Mouse (Mus musculus) hindbrain, embryonic 11.5 days (tissue): ENCODE data around the gene Helz. TPM values are rescaled to one million over a fixed set of nuclear protein-coding genes. Genes with fewer than 3 reads are reported as not detected.

ENCODE experiments used
- ATAC-seq: fragments of 200-750 bp; cut with Nextera tagmentation; 2 replicates; pipeline ENCODE4 v1.8.0; 2017; ENCODE audit warnings: mild to moderate bottlenecking, moderate TSS enrichment, moderate library complexity; ENCODE audit not compliant: low FRiP score
- DNase-seq: peaks from one replicate; pipeline ENCODE4 v3.0.0-alpha.2; 2015; ENCODE audit warnings: low spot score
- H3K27ac ChIP-seq: fragments of 300-500 bp; sonication (generic); 2 replicates; pipeline ENCODE4 v1.5.1; 2014; ENCODE audit warnings: mild to moderate bottlenecking, low read depth, low read length
- H3K27me3 ChIP-seq: fragments of 300-500 bp; sonication (generic); 2 replicates; pipeline ENCODE4 v1.6.1; 2014; ENCODE audit warnings: mild to moderate bottlenecking, low read length, moderate library complexity, mixed read lengths; ENCODE audit not compliant: control insufficient read depth, insufficient read depth
- H3K36me3 ChIP-seq: fragments of 300-500 bp; sonication (generic); 2 replicates; pipeline ENCODE4 v1.6.1; 2014; ENCODE audit warnings: mild to moderate bottlenecking, low read length, moderate library complexity, mixed read lengths; ENCODE audit not compliant: control insufficient read depth, insufficient read depth
- H3K4me1 ChIP-seq: fragments of 300-500 bp; sonication (generic); replicated peaks from 2 replicates; pipeline ENCODE4 v1.6.1; 2014; ENCODE audit warnings: low read length, mixed read lengths; ENCODE audit not compliant: control insufficient read depth, insufficient read depth
- H3K4me2 ChIP-seq: fragments of 300-500 bp; sonication (generic); replicated peaks from 2 replicates; pipeline ENCODE4 v1.6.1; 2014; ENCODE audit warnings: mild to moderate bottlenecking, low read depth, low read length
- H3K4me3 ChIP-seq: fragments of 300-500 bp; sonication (generic); 2 replicates; pipeline ENCODE4 v1.5.1; 2014; ENCODE audit warnings: low read depth, low read length
- H3K9ac ChIP-seq: fragments of 300-500 bp; sonication (generic); 2 replicates; pipeline ENCODE4 v1.6.1; 2014; ENCODE audit warnings: low read depth, low read length
- H3K9me3 ChIP-seq: fragments of 300-500 bp; sonication (generic); 2 replicates; pipeline ENCODE4 v1.6.1; 2016; ENCODE audit warnings: low read length; ENCODE audit not compliant: control insufficient read depth
- WGBS: fragments of 180-500 bp; shearing (Covaris S2); extraction: QIAGEN DNeasy Blood & Tissue Kit; methylation state at CpG from one replicate; pipeline ENCODE4 v1.1.7; 2014; 5-methylcytosine and 5-hydroxymethylcytosine counted together
- polyA plus RNA-seq: library from polyadenylated mRNA; unstranded; fragments of >200 nt; fragmentation: Nextera tagmentation; extraction: Ambion mirVana; gene quantifications from 2 replicates; pipeline ENCODE4 v1.2.1, GENCODE M21; 2014

Gene Helz
- polyA plus RNA-seq, 1 experiment from 2014 or later, result 22.6 TPM

DNA sequence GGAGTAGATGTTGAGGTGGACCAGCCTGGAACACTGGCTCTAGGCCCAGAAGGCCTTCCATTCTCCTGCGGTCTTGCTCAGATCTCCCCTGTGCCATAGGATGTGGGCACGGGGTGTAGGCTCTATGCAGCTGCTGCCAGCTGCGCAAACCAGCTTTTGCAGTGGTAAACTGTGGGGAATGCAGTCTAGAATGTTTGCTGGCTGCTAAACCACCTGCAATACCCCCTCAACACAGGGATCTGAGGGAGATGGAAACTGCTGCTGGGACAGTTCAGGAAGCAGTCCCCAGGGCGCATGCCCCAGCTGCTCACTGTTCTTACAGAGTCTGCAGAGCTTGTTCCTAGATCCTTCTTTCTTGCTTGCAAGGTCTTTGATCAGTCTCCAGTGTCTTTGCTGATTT lies 96.7 kb downstream of the Helz start:
- H3K9ac ChIP-seq, result no peak overlapping the region
- no peak overlapping the region for H3K4me2 ChIP-seq
- no peak overlapping the region for H3K4me3 ChIP-seq
- DNase-seq (no peak), ATAC-seq (no peak)
- H3K9me3 ChIP-seq, result no peaks in the 10 kb centered on the region
- 93% methylated on average over 4 of the region's 4 CpGs for WGBS
- no peaks in the 10 kb centered on the region; the same call in 1 of the 2 replicates for H3K4me1 ChIP-seq
- no peak overlapping the region for H3K27ac ChIP-seq
- no peaks in the 10 kb centered on the region for H3K36me3 ChIP-seq
- no peaks in the 10 kb centered on the region for H3K27me3 ChIP-seq

DNA sequence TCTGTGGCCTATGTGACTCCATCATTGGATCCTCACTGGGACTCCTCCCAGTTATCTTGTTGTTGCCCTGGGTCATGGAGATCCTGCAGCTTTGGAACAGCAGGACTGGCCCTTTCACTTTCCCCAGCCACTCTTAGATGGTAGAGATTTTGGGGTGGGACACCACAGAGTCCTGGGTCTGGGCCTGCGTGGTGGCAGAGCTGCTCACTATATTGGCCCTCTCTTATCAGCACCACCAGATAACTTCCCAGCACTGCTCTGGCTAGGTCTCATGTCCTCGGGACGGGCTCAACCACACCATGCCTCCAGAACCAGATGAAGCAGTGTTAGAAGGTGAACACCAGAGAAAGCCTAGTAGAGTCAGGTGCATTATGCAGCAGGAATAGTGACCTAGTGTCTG lies 99.6 kb downstream of the Helz start:
- no peak for ATAC-seq
- no peaks in the 10 kb centered on the region for H3K36me3 ChIP-seq

DNA sequence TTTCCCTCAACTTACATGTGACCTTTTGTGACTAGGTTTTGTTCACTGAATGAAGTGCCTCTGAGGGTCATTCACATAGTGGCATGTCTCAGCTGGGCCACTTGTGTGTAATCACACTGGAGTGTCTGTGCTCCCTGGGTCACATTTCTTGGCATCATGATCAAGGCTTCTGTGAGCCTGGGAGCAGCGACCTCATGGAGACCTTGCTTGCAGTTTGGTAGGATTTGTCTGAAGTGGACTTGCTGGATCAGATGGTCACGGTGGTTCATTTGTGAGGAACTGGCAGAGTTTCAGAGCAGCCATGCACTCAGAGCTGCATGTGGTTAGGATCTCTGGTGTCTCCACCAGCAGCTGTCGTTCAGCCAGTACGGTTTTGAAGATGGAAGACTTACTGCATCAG lies 100.9 kb downstream of the Helz start:
- DNase-seq, result no peak
- H3K36me3 ChIP-seq, result no peaks in the 10 kb centered on the region

More for the DNA sequence above, 99.6 kb downstream of the Helz start:
- H3K4me3 ChIP-seq, result no peak overlapping the region
- H3K27ac ChIP-seq, result no peak overlapping the region
- no peak for DNase-seq
- 92% methylated on average over 3 of the region's 3 CpGs for WGBS
- H3K9ac ChIP-seq, result no peak overlapping the region
- H3K4me2 ChIP-seq, result no peak overlapping the region
- H3K4me1 ChIP-seq, result no peaks in the 10 kb centered on the region; the same call in 1 of the 2 replicates
- H3K9me3 ChIP-seq, result no peaks in the 10 kb centered on the region
- H3K27me3 ChIP-seq, result no peaks in the 10 kb centered on the region

DNA sequence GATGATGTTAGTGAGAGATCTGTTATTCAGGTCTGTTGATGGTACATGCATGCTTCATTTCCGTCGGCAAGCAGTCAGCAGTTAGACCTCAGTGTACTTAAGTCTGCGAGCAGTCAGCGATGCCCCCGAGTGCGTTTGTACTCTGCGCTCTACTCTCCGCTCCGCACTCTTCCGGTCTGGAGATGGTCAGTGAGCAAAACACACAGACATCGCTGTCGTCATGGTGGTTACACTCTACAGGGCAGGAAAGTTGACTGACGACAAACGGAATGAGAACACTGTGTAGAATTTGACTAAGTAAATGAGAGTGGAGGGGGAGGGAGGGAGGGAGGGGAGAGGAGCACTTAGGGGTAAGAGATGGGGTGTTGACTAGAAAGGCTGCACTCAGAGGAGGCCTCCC lies 101.7 kb downstream of the Helz start:
- ATAC-seq (no peak), DNase-seq (no peak)
- Histone ChIP-seq H3K27me3 (no peaks in the 10 kb centered on the region), H3K4me3 (no peak overlapping the region), H3K4me1 (no peaks in the 10 kb centered on the region; the same call in 1 of the 2 replicates), H3K36me3 (no peaks in the 10 kb centered on the region), H3K9ac (no peak overlapping the region), H3K9me3 (no peaks in the 10 kb centered on the region), H3K27ac (no peak overlapping the region), H3K4me2 (no peak overlapping the region)
- 96% methylated on average over 14 of the region's 14 CpGs for WGBS

More for the DNA sequence above, 100.9 kb downstream of the Helz start:
- Histone ChIP-seq H3K27me3 (no peaks in the 10 kb centered on the region), H3K4me1 (no peaks in the 10 kb centered on the region; the same call in 1 of the 2 replicates), H3K4me3 (no peak overlapping the region), H3K9ac (no peak overlapping the region), H3K4me2 (no peak overlapping the region), H3K9me3 (no peaks in the 10 kb centered on the region), H3K27ac (no peak overlapping the region)
- WGBS, result 86% methylated on average over 4 of the region's 4 CpGs
- no peak for ATAC-seq

DNA sequence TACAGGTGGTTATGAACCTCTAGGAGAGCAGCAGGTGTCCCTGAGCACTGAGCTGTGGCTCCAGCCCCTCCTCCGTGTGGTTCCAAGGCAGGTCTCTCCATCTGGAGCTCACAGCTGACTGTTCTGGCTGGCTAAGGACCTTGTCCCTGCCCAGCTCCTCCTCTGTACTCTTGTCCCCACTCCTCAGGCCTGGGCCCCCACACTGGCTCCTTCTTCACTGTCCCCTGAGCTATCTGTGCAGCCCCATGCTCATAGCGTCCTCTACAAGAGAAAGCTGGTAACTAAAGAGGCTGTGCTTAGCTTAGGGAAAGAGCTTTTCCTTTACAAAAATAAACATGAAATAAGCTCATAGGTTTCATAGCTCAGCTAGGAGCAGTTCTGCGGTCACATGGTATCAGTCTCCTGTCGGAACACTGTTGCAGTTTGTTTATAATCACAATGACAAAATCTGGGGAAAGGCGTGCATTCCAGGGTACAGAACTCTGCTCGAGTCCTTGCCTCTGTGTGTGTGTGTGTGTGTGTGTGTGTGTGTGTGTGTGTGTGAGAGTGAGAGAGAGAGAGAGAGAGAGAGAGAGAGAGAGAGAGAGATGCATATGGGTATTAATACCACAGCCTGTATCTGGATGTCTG lies 102.8 kb downstream of the Helz start:
- DNase-seq, result no peak
- Histone ChIP-seq H3K4me3 (no peak overlapping the region), H3K27me3 (no peaks in the 10 kb centered on the region), H3K4me2 (no peak overlapping the region), H3K9ac (no peak overlapping the region), H3K36me3 (no peaks in the 10 kb centered on the region), H3K4me1 (no peaks in the 10 kb centered on the region), H3K27ac (no peak overlapping the region), H3K9me3 (no peaks in the 10 kb centered on the region)
- WGBS, result 86% methylated on average over 6 of the region's 6 CpGs
- ATAC-seq, result no peak

DNA sequence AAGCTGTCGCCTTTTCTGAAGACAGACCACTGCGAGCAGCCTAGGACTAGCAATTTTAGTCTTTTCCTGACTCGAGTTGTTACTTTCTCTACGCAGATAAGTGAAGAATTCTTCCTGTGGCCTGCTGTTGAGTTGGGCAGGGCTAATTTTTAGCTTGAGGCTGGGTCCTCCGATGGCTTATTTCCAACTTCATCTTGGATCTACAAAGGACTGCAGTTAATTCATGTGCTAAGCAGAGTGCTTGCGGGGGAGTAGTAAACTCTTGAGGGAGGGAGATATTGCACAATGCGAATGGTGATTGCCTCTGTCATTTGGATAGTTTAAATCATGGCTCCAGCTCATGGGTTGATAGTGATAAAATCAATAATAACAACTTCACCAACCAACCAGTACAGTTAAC lies 103.7 kb downstream of the Helz start:
- no peaks in the 10 kb centered on the region for H3K4me1 ChIP-seq
- no peak for DNase-seq
- H3K9ac ChIP-seq, result no peak overlapping the region
- no peaks in the 10 kb centered on the region for H3K27me3 ChIP-seq
- no peak overlapping the region for H3K27ac ChIP-seq
- H3K4me3 ChIP-seq, result no peak overlapping the region
- 93% methylated on average over 7 of the region's 7 CpGs for WGBS
- no peaks in the 10 kb centered on the region for H3K36me3 ChIP-seq
- no peaks in the 10 kb centered on the region for H3K9me3 ChIP-seq
- ATAC-seq, result no peak
- H3K4me2 ChIP-seq, result no peak overlapping the region

DNA sequence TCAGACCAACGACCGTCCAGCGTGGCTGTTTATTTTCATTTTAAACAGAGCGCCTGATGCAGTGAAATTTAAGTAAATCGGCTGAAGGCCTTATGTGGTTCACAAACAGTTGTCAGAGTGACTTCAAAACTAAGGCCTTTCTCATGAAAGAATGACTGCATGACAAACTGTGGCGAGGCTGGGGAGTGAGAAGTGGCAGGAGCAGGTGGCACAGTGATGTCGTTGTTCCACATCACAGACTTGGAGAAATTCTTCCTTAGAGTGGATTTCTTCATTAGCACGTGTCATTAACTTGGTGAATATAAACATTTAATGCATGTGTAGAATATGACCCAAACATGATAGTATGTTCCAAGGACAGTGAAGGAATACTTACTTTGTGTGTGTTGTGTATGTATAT lies 104.4 kb downstream of the Helz start:
- DNase-seq (no peak), ATAC-seq (no peak)
- Histone ChIP-seq H3K4me1 (no peaks in the 10 kb centered on the region), H3K36me3 (no peaks in the 10 kb centered on the region), H3K27ac (no peak overlapping the region), H3K4me2 (no peak overlapping the region), H3K9me3 (no peaks in the 10 kb centered on the region), H3K9ac (no peak overlapping the region), H3K4me3 (no peak overlapping the region), H3K27me3 (no peaks in the 10 kb centered on the region)
- 84% methylated on average over 8 of the region's 8 CpGs for WGBS

DNA sequence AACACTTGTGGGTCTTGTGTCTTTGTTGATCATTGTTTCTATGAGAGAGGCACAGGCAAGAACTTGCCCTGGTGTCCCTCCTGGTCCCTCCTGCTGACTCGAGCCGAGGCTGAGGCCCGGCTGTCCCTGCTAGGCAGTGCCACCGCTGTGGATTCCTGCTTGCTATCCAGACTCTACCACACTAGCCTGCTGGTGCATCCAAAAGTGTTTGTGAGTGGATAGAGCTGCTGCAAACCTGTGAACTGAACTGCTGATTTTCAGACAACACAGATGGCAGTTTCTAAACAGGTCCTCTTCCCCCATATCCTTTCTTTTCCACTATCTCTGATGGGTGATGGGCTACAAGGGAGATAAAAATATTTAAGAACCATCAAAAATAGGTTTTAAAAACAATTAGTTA lies 107.8 kb downstream of the Helz start:
- H3K9me3 ChIP-seq, result no peaks in the 10 kb centered on the region
- ATAC-seq, result no peak
- 88% methylated on average over 4 of the region's 4 CpGs for WGBS

DNA sequence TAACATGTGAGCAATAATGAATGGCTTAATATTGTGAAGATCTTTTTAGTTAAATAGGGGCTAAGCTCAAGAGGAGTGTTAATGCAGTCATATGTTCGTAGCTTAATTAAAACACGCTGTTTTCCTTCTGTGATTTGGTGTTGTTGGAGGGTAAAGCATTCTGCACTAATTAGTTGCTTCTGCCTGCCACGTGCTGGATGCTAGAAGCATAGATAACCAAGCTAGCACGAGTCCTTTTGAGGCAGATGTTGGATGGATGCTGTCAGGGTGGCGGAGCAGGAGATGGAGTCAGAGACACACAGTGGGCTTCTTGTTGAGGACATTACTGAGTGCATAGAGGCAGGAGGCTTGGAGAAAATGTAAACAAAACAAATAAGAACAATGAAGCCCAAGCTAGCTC lies 109.4 kb downstream of the Helz start:
- 92% methylated on average over 5 of the region's 5 CpGs for WGBS
- DNase-seq (no peak), ATAC-seq (no peak)
- Histone ChIP-seq H3K9ac (no peak overlapping the region), H3K27me3 (no peaks in the 10 kb centered on the region), H3K4me1 (no peaks in the 10 kb centered on the region), H3K36me3 (0 out of 2 replicates have a peak, but pooled peaks cover 2% of the 10 kb centered on the region), H3K4me3 (no peak overlapping the region), H3K27ac (no peak overlapping the region), H3K9me3 (no peaks in the 10 kb centered on the region), H3K4me2 (no peak overlapping the region)

More for the DNA sequence above, 107.8 kb downstream of the Helz start:
- H3K4me1 ChIP-seq, result no peaks in the 10 kb centered on the region
- H3K4me2 ChIP-seq, result no peak overlapping the region
- no peaks in the 10 kb centered on the region for H3K27me3 ChIP-seq
- H3K27ac ChIP-seq, result no peak overlapping the region
- no peak overlapping the region for H3K4me3 ChIP-seq
- no peak overlapping the region for H3K9ac ChIP-seq
- H3K36me3 ChIP-seq, result no peaks in the 10 kb centered on the region
- no peak for DNase-seq
